In genomic region chr14:61536631-61537264, GRCm38 (mm10) we compare ENCODE assay signal across 22 mouse cellular contexts. TPM values are rescaled to one million over a fixed set of nuclear protein-coding genes. Genes with fewer than 3 reads are reported as not detected.
DNase-seq lines count a peak whose midpoint lies in the region; ATAC-seq and TF ChIP-seq lines count a peak whose summit lies in the region.
"Had no signal": no experiment of that assay in that cellular context is flagged by ENCODE, and none has a peak within 500 bp of the region (broad histone marks: within the 10 kb centered on the region; RNA-seq: fewer than 3 reads in every experiment).

No protein-coding gene starts in this region.

- peaks cover 8 to 9% of the 10 kb centered on the region in 2 experiments for H3K4me1 ChIP-seq in MEL (ENCODE audit: control insufficient read depth in 1 of 2, insufficient read depth in 2 of 2, low read length in 2 of 2)
- H3K4me1 ChIP-seq: embryonic facial prominence, embryonic 13.5 days; embryonic facial prominence, embryonic 15.5 days; forebrain, embryonic 13.5 days; forebrain, embryonic 15.5 days had no signal

- H3K36me3 ChIP-seq in MEL (ENCODE audit: control insufficient read depth in 1 of 2, insufficient read depth in 2 of 2, low read length in 2 of 2) = peaks cover 10 to 19% of the 10 kb centered on the region in 2 experiments

- no peak for TF ChIP-seq CTCF in MEL (IDR thresholded peaks at IDR 0.05 in 2 of 3, conservative IDR thresholded peaks at IDR 0.05 in 1 of 3; ENCODE audit: control insufficient read depth in 1 of 3, insufficient read depth in 1 of 3, low read depth in 2 of 3, low read length in 3 of 3, poor library complexity in 1 of 3, severe bottlenecking in 1 of 3)

- H3K9me3 ChIP-seq in MEL (replicated peaks; ENCODE audit: insufficient read depth, low read length) = no peaks in the 10 kb centered on the region
- H3K9me3 ChIP-seq: embryonic facial prominence, embryonic 13.5 days; embryonic facial prominence, embryonic 15.5 days; forebrain, embryonic 13.5 days; forebrain, embryonic 15.5 days had no signal

- TF ChIP-seq RAD21 in MEL (IDR thresholded peaks at IDR 0.05; ENCODE audit: low read depth, low read length) = no peak

- H3K79me2 ChIP-seq in MEL (ENCODE audit: control insufficient read depth, insufficient read depth, low read length, poor library complexity) = no peaks in the 10 kb centered on the region

- H3K27ac ChIP-seq in MEL (ENCODE audit: control insufficient read depth, low read depth, low read length) = peak overlapping the region; percentile 62; the same call in 1 of the 2 replicates
- H3K27ac ChIP-seq: embryonic facial prominence, embryonic 13.5 days; embryonic facial prominence, embryonic 15.5 days; forebrain, embryonic 13.5 days; forebrain, embryonic 15.5 days had no signal

- peak; percentile 29; the same call in 1 of the 2 replicates for ATAC-seq in megakaryocyte progenitor cell, adult 5-6 weeks (replicated peaks; ENCODE audit: poor library complexity)
- ATAC-seq: forebrain, embryonic 13.5 days; forebrain, embryonic 15.5 days; forebrain, postnatal 0 days; Patski had no signal

- TF ChIP-seq EP300 in MEL (IDR thresholded peaks at IDR 0.05; ENCODE audit: low read depth in 1 of 2, low read length in 2 of 2) = peak; percentile 48 to 73; a peak in 3 of 4 replicates

- no peak overlapping the region for H3K9ac ChIP-seq in MEL (ENCODE audit: control insufficient read depth, low read depth, low read length, poor library complexity, severe bottlenecking)
- H3K9ac ChIP-seq: embryonic facial prominence, embryonic 13.5 days; embryonic facial prominence, embryonic 15.5 days; forebrain, embryonic 13.5 days; forebrain, embryonic 15.5 days; forebrain, postnatal 0 days had no signal

- H3K4me3 ChIP-seq in MEL (ENCODE audit: control insufficient read depth in 1 of 2, insufficient read depth in 1 of 2, low read depth in 2 of 2, low read length in 2 of 2) = no peak overlapping the region
- H3K4me3 ChIP-seq: embryonic facial prominence, embryonic 13.5 days; embryonic facial prominence, embryonic 15.5 days; erythroblast, embryonic 14.5 days; forebrain, embryonic 13.5 days; forebrain, embryonic 15.5 days had no signal

- intact Hi-C loops in heart, postnatal 25 days (cut with DNase I) = no loop called here

- peak; percentile 91 for DNase-seq in heart, adult 11 months
- no peak for DNase-seq in heart, postnatal 25 days (ENCODE audit: low spot score)
- DNase-seq in MEL (ENCODE audit: low read depth, low spot score) = peak; percentile 44
- DNase-seq in ovary, postnatal 10 days (ENCODE audit: low spot score) = no peak
- DNase-seq in cerebellum, adult 9-10 months = no peak
- DNase-seq: adrenal gland, adult 8-10 months; adrenal gland, postnatal 14 days; adrenal gland, postnatal 36 days; cerebellum, adult 11-12 months; cerebellum, adult 2 months; cerebellum, adult 9-11 months; cerebellum, postnatal 14 days; cerebellum, postnatal 36 days; embryo, embryonic 11 days; forebrain, postnatal 0 days had no signal

- no peak for TF ChIP-seq POLR2A in MEL (IDR thresholded peaks at IDR 0.05; ENCODE audit: control insufficient read depth in 1 of 2, insufficient read depth in 1 of 2, low read depth in 1 of 2, low read length in 2 of 2, poor library complexity in 1 of 2)

- no peaks in the 10 kb centered on the region for H3K27me3 ChIP-seq in MEL (ENCODE audit: control insufficient read depth in 1 of 2, insufficient read depth in 2 of 2, low read length in 2 of 2)
- H3K27me3 ChIP-seq: embryonic facial prominence, embryonic 13.5 days; embryonic facial prominence, embryonic 15.5 days; forebrain, embryonic 13.5 days; forebrain, embryonic 15.5 days; Patski had no signal

TF ChIP-seq in MEL, 35 proteins besides CTCF, POLR2A, EP300 and RAD21:
- TF ChIP-seq ELF1 (IDR thresholded peaks at IDR 0.05; ENCODE audit: low read depth, low read length) = no peak
- TF ChIP-seq ZNF384 (IDR thresholded peaks at IDR 0.05; ENCODE audit: low read depth, low read length) = no peak; the same call in 1 of the 2 replicates
- TF ChIP-seq NRF1 (IDR thresholded peaks at IDR 0.05; ENCODE audit: insufficient read depth, low read depth, low read length, poor library complexity, severe bottlenecking) = no peak
- no peak for TF ChIP-seq GABPA (IDR thresholded peaks at IDR 0.05; ENCODE audit: low read depth, low read length)
- TF ChIP-seq MAFK (IDR thresholded peaks at IDR 0.05; ENCODE audit: borderline replicate concordance, low read depth, low read length) = no peak
- TF ChIP-seq RCOR1 (IDR thresholded peaks at IDR 0.05; ENCODE audit: low read depth, low read length) = 0 out of 2 replicates have a peak, but pooled peaks have one; percentile 36
- peak; percentile 61; the same call in 1 of the 2 replicates for TF ChIP-seq TCF12 (IDR thresholded peaks at IDR 0.05; ENCODE audit: low read depth, low read length)
- peak; percentile 30; the same call in 1 of the 2 replicates for TF ChIP-seq ETS1 (IDR thresholded peaks at IDR 0.05; ENCODE audit: low read depth, low read length)
- TF ChIP-seq GATA1 (IDR thresholded peaks at IDR 0.05; ENCODE audit: low read depth, low read length) = peak; percentile 76
- no peak for TF ChIP-seq USF1 (IDR thresholded peaks at IDR 0.05; ENCODE audit: low read depth, low read length)
- TF ChIP-seq MXI1 (IDR thresholded peaks at IDR 0.05; ENCODE audit: low read depth, low read length) = peak; percentile 37; the same call in 1 of the 2 replicates
- no peak for TF ChIP-seq USF2 (IDR thresholded peaks at IDR 0.05; ENCODE audit: borderline replicate concordance in 1 of 2, insufficient read depth in 1 of 2, low read depth in 1 of 2, low read length in 2 of 2)

RNA-seq across cellular contexts. Expression of gene Spryd7, which starts 19.9 kb away (rescaled TPM):
- total RNA-seq in heart, postnatal 25 days (2021) = 10 to 100 TPM; 55.8 to 63.8 TPM
- total RNA-seq in MEL (2012; rRNA removed) = 16.4 and 18.5 TPM in 2 replicates
- 10 to 100 TPM in 1 of 2 experiments, not detected in 1; 14.3 TPM for polyA plus RNA-seq in MEL (2012; ENCODE audit: insufficient read depth in 1 of 2, insufficient read length in 2 of 2, low read depth in 1 of 2, low replicate concordance in 2 of 2, missing spikeins in 1 of 2)
- total RNA-seq in megakaryocyte progenitor cell, adult 5-6 weeks (2015) = 12.0 and 13.4 TPM in 2 replicates
- 11.7 and 11.9 TPM in 2 replicates for total RNA-seq in megakaryocyte progenitor cell, adult 5-6 weeks (2017)

Comparison
In these comparisons a context has a peak if more than half of its experiments do, and no peak if none do; other contexts are left out.
1. DNase-seq: peak in heart, adult 11 months (single experiment) and MEL (single experiment); none in heart, postnatal 25 days (single experiment), ovary, postnatal 10 days (single experiment) and cerebellum, adult 9-10 months (single experiment).